Comparison of ENCODE assay signal across 24 mouse cellular contexts in genomic region chr1:60748286-60748685, GRCm38 (mm10). TPM values are rescaled to one million over a fixed set of nuclear protein-coding genes. Genes with fewer than 3 reads are reported as not detected.
DNase-seq lines count a peak whose midpoint lies in the region; ATAC-seq and TF ChIP-seq lines count a peak whose summit lies in the region.
"Had no signal": no experiment of that assay in that cellular context is flagged by ENCODE, and none has a peak within 500 bp of the region (broad histone marks: within the 10 kb centered on the region; RNA-seq: fewer than 3 reads in every experiment).

No protein-coding gene starts in this region.

- no peaks in the 10 kb centered on the region for H3K4me1 ChIP-seq in midbrain, embryonic 11.5 days (ENCODE audit: control insufficient read depth, insufficient read depth, low read length)
- H3K4me1 ChIP-seq in midbrain, embryonic 14.5 days (ENCODE audit: control insufficient read depth, insufficient read depth, low read length) = no peaks in the 10 kb centered on the region
- peaks cover 28% of the 10 kb centered on the region for H3K4me1 ChIP-seq in bone marrow macrophage, adult 2 months (ENCODE audit: control insufficient read depth, insufficient read depth, low read length)
- peaks cover 8% of the 10 kb centered on the region; the same call in 1 of the 2 replicates for H3K4me1 ChIP-seq in heart, embryonic 10.5 days
- H3K4me1 ChIP-seq: embryonic facial prominence, embryonic 10.5 days; embryonic facial prominence, embryonic 13.5 days; forebrain, embryonic 12.5 days; forebrain, embryonic 15.5 days; hindbrain, embryonic 12.5 days; hindbrain, embryonic 15.5 days had no signal

- DNase-seq in midbrain, embryonic 11.5 days (ENCODE audit: low spot score, missing footprints) = peak; percentile 21
- no peak for DNase-seq in midbrain, embryonic 14.5 days
- DNase-seq in heart, embryonic 10.5 days (ENCODE audit: low spot score) = no peak
- DNase-seq in cerebellum, adult 9-11 months = no peak
- DNase-seq: adrenal gland, adult 8-10 months; adrenal gland, postnatal 25 days; cerebellum, adult 18-20 months; cerebellum, adult 9-10 months; cerebellum, postnatal 25 days; gastrocnemius, postnatal 10 days; gastrocnemius, postnatal 36 days; heart, adult 2 months had no signal

- no peak overlapping the region for H3K4me3 ChIP-seq in midbrain, embryonic 11.5 days (ENCODE audit: low read depth, low read length)
- no peak overlapping the region for H3K4me3 ChIP-seq in midbrain, embryonic 14.5 days (replicated peaks; ENCODE audit: low read depth, low read length)
- peak overlapping the region; percentile 60 for H3K4me3 ChIP-seq in bone marrow macrophage, adult 2 months (ENCODE audit: insufficient read depth, low read length)
- peak overlapping the region; percentile 66 for H3K4me3 ChIP-seq in macrophage (ENCODE audit: inconsistent target)
- H3K4me3 ChIP-seq in heart, embryonic 10.5 days = no peak overlapping the region
- H3K4me3 ChIP-seq: embryonic facial prominence, embryonic 10.5 days; embryonic facial prominence, embryonic 13.5 days; erythroblast, embryonic 14.5 days; forebrain, embryonic 12.5 days; forebrain, embryonic 15.5 days; heart, adult 2 months; hindbrain, embryonic 12.5 days; hindbrain, embryonic 15.5 days; intestine, embryonic 15.5 days had no signal

- no peak for ATAC-seq in midbrain, embryonic 11.5 days (ENCODE audit: low FRiP score)
- ATAC-seq in midbrain, embryonic 14.5 days (ENCODE audit: low FRiP score, low TSS enrichment) = no peak
- ATAC-seq: forebrain, embryonic 15.5 days; intestine, embryonic 15.5 days had no signal

- peaks cover 71% of the 10 kb centered on the region for H3K79me2 ChIP-seq in macrophage (ENCODE audit: inconsistent target)

- TF ChIP-seq POLR2A in bone marrow macrophage, adult 2 months (IDR thresholded peaks at IDR 0.05; ENCODE audit: borderline replicate concordance, low read depth, low read length) = no peak

- H3K36me3 ChIP-seq in midbrain, embryonic 11.5 days (ENCODE audit: control insufficient read depth, insufficient read depth, low read length) = no peaks in the 10 kb centered on the region
- no peaks in the 10 kb centered on the region for H3K36me3 ChIP-seq in midbrain, embryonic 14.5 days (ENCODE audit: control insufficient read depth, insufficient read depth, low read length)
- H3K36me3 ChIP-seq in macrophage (ENCODE audit: inconsistent target) = peaks cover 23% of the 10 kb centered on the region
- H3K36me3 ChIP-seq in heart, embryonic 10.5 days = no peaks in the 10 kb centered on the region
- H3K36me3 ChIP-seq: embryonic facial prominence, embryonic 10.5 days; embryonic facial prominence, embryonic 13.5 days; forebrain, embryonic 12.5 days; forebrain, embryonic 15.5 days; hindbrain, embryonic 12.5 days; hindbrain, embryonic 15.5 days; intestine, embryonic 15.5 days had no signal

- no peak overlapping the region for H3K27ac ChIP-seq in midbrain, embryonic 11.5 days (ENCODE audit: low read depth, low read length)
- H3K27ac ChIP-seq in midbrain, embryonic 14.5 days (replicated peaks; ENCODE audit: low read depth, low read length) = no peak overlapping the region
- H3K27ac ChIP-seq in bone marrow macrophage, adult 2 months (ENCODE audit: insufficient read depth, low read depth, low read length) = no peak overlapping the region
- H3K27ac ChIP-seq in macrophage = peak overlapping the region; percentile 93
- H3K27ac ChIP-seq in heart, embryonic 10.5 days = no peak overlapping the region
- H3K27ac ChIP-seq: embryonic facial prominence, embryonic 10.5 days; embryonic facial prominence, embryonic 13.5 days; forebrain, embryonic 12.5 days; forebrain, embryonic 15.5 days; heart, adult 2 months; hindbrain, embryonic 12.5 days; hindbrain, embryonic 15.5 days; intestine, embryonic 15.5 days had no signal

- no peak for TF ChIP-seq CTCF in bone marrow macrophage, adult 2 months (IDR thresholded peaks at IDR 0.05; ENCODE audit: low read depth, low read length)

- H3K9me3 ChIP-seq in midbrain, embryonic 11.5 days (ENCODE audit: control insufficient read depth, low read length) = no peaks in the 10 kb centered on the region
- H3K9me3 ChIP-seq in midbrain, embryonic 14.5 days (ENCODE audit: control insufficient read depth, low read length) = no peaks in the 10 kb centered on the region
- H3K9me3 ChIP-seq in heart, embryonic 10.5 days = no peaks in the 10 kb centered on the region
- H3K9me3 ChIP-seq: embryonic facial prominence, embryonic 10.5 days; embryonic facial prominence, embryonic 13.5 days; forebrain, embryonic 12.5 days; forebrain, embryonic 15.5 days; hindbrain, embryonic 12.5 days; hindbrain, embryonic 15.5 days; intestine, embryonic 15.5 days had no signal

- H3K27me3 ChIP-seq in midbrain, embryonic 11.5 days (ENCODE audit: control insufficient read depth, insufficient read depth, low read length) = no peaks in the 10 kb centered on the region
- H3K27me3 ChIP-seq in midbrain, embryonic 14.5 days (ENCODE audit: control insufficient read depth, insufficient read depth, low read length) = no peaks in the 10 kb centered on the region
- H3K27me3 ChIP-seq in heart, embryonic 10.5 days (ENCODE audit: insufficient read depth, poor library complexity, severe bottlenecking) = no peaks in the 10 kb centered on the region
- H3K27me3 ChIP-seq: embryonic facial prominence, embryonic 13.5 days; forebrain, embryonic 12.5 days; forebrain, embryonic 15.5 days; hindbrain, embryonic 12.5 days; hindbrain, embryonic 15.5 days; intestine, embryonic 15.5 days had no signal

- H3K9ac ChIP-seq in midbrain, embryonic 11.5 days (ENCODE audit: low read length) = no peak overlapping the region
- H3K9ac ChIP-seq in midbrain, embryonic 14.5 days (replicated peaks; ENCODE audit: low read length) = no peak overlapping the region
- H3K9ac ChIP-seq: embryonic facial prominence, embryonic 13.5 days; forebrain, embryonic 12.5 days; forebrain, embryonic 15.5 days; hindbrain, embryonic 12.5 days; hindbrain, embryonic 15.5 days; intestine, embryonic 15.5 days had no signal

- 81% methylated on average over 1 of the region's 1 CpGs for WGBS in midbrain, embryonic 11.5 days
- 90% methylated on average over 1 of the region's 1 CpGs for WGBS in midbrain, embryonic 14.5 days
- WGBS in macrophage (ENCODE audit: missing documents) = 78% methylated on average over 1 of the region's 1 CpGs
- 90% methylated on average over 1 of the region's 1 CpGs for WGBS in heart, embryonic 10.5 days

- H3K4me2 ChIP-seq in midbrain, embryonic 11.5 days = no peak overlapping the region
- H3K4me2 ChIP-seq in midbrain, embryonic 14.5 days (ENCODE audit: low read length) = no peak overlapping the region
- H3K4me2 ChIP-seq: embryonic facial prominence, embryonic 13.5 days; forebrain, embryonic 12.5 days; forebrain, embryonic 15.5 days; heart, embryonic 11.5 days; hindbrain, embryonic 12.5 days; hindbrain, embryonic 15.5 days; intestine, embryonic 15.5 days had no signal

RNA-seq across cellular contexts. Expression of gene Cd28, which starts 31.7 kb away (rescaled TPM):
- polyA plus RNA-seq in midbrain, embryonic 11.5 days (2014; fragmentation: Nextera tagmentation; extraction: Ambion mirVana) = 0.10 and 0.28 TPM in 2 replicates
- polyA plus RNA-seq in midbrain, embryonic 14.5 days (2014; fragmentation: Nextera tagmentation; extraction: Ambion mirVana) = 0.12 and 0.18 TPM in 2 replicates
- polyA plus RNA-seq in bone marrow macrophage, adult 2 months (2012; ENCODE audit: insufficient read depth, insufficient read length, missing spikeins) = 71.4 and 77.5 TPM in 2 replicates
- total RNA-seq in macrophage (2018; cell fraction: chromatin; rRNA removed) = 100 to 1,000 TPM in 7 of 26 experiments, 10 to 100 TPM in 18, 1 to 10 TPM in 1; 4.4 to 231 (median 52.0) TPM
- total RNA-seq in macrophage (2018; cell fraction: cytosol; rRNA removed) = 100 to 1,000 TPM in 15 of 26 experiments, 10 to 100 TPM in 11; 47.2 to 428 (median 183) TPM
- total RNA-seq in macrophage (2018; cell fraction: nucleus; rRNA removed) = 100 to 1,000 TPM in 21 of 26 experiments, 10 to 100 TPM in 5; 43.2 to 622 (median 179) TPM
- 125 to 281 TPM (median 232 TPM) in 3 replicates for polyA plus RNA-seq in macrophage (2018)
- 0.16 TPM in 2 replicates for polyA plus RNA-seq in heart, embryonic 10.5 days (2016; fragmentation: Nextera tagmentation; extraction: Ambion mirVana)
- total RNA-seq: MEL had no signal

Comparison
In these comparisons a context has a peak if more than half of its experiments do, and no peak if none do; other contexts are left out.
1. H3K4me3 ChIP-seq: peak in bone marrow macrophage, adult 2 months (single experiment) and macrophage (single experiment); none in midbrain, embryonic 11.5 days (single experiment), midbrain, embryonic 14.5 days (single experiment) and heart, embryonic 10.5 days (single experiment).
2. RNA of gene Cd28, which starts 31.7 kb away (polyA plus RNA-seq): 125 to 281 TPM in macrophage and 71.4 to 77.5 TPM in bone marrow macrophage, adult 2 months; 0.12 to 0.18 TPM in midbrain, embryonic 14.5 days, 0.16 TPM in heart, embryonic 10.5 days and 0.10 to 0.28 TPM in midbrain, embryonic 11.5 days; every median in the first group is over 10 times any median in the second.